Mouse (Mus musculus) adrenal gland, adult 18-20 months (tissue): ENCODE measurements around the gene Jun. TPM values are rescaled to one million over a fixed set of nuclear protein-coding genes. Genes with fewer than 3 reads are reported as not detected.

Experiments used
- DNase-seq, 2 experiments: peaks; one replicate each; pipeline ENCODE4 v3.0.0; 2021 to 2022; ENCODE audit warnings: low spot score in 2 of 2
- total RNA-seq, 2 experiments: library from RNA; stranded (reverse); gene quantifications; 1 replicate in 1 of 2; 2 replicates in 1 of 2; pipeline ENCODE4 v1.2.3; 2021

Gene Jun
- total RNA-seq, 2 experiments from 2014 or later, result 160 to 307 TPM

DNA sequence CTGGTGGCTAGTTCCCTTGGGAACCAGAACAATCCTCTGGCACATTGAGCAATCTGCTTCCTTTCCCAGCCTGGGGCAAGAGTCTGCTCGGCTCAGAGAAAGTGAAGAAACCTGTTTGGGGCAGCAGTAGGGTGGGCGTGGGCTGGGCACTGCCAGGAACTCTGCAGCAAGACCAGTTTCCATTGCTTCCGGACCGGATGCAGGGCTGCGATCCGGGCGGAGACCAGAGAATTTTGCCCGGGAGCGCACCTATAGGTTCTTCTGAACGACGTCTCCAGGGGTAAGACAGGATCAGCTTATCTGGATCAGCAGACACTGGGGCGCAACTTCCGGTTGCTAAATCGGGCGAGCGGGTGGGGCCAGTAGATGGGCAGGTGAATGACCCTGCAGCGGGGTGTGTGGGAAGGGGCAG lies 23.6 kb upstream of the Jun start:
- DNase-seq, result no peak

- DNase-seq, result no peak
Observed at GRCm38 (mm10) chr4:95074319-95074718, 22.3 kb upstream of the Jun start.

- no peak for DNase-seq
Observed at GRCm38 (mm10) chr4:95073214-95073750, 21.3 kb upstream of the Jun start.

DNA sequence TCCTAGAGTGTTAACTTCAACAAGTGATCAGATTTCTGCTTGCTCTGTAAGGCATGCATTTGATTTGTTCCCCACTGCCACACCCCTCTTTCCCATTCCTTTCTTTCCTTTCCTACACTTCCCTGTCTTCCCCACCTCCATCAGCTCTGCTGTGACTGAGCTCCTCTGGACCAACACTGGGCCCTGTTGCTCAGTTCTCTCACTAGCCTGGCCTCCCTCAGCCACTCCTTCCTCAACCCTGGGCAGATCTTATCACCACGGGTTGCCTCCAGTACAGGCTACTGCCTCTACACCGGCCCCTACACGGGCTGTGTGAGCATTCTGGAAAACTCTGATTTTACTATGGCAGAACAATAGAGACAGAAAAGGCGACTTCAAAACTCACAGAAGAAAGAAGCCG lies 18.4 kb upstream of the Jun start:
- no peak for DNase-seq

GRCm38 (mm10) chr4:95068045-95068948 lies 16.3 kb upstream of the Jun start:
- DNase-seq, result no peak

DNA sequence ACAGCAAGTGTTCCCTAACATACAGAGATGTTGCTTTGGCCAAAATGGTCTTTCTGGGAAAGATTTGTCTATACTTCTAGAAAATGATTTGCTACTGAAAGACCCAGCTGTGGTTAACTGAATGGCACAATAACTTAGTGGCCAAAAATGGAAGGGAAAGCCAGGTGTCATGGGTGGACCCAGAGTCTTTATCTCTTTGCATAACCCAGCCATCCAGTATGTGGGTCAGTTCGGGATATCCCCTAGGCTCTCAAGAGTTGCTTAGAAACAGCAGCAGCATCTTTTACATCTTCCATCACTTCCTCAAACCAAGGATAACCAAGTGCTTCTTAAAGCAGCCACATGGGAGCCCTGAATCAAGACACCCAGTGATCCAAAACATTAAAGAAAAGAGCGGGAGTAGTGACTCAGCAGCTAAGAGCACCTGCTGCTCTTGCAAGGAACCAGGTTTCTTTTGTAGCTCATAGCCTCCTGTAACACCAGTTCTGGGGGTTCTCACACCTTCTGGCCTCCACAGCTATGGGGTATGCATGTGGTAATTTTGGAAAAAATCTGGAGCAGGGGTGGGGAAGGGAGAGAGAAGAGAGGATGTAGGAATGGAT lies 11.7 kb upstream of the Jun start:
- DNase-seq, result no peak

DNA sequence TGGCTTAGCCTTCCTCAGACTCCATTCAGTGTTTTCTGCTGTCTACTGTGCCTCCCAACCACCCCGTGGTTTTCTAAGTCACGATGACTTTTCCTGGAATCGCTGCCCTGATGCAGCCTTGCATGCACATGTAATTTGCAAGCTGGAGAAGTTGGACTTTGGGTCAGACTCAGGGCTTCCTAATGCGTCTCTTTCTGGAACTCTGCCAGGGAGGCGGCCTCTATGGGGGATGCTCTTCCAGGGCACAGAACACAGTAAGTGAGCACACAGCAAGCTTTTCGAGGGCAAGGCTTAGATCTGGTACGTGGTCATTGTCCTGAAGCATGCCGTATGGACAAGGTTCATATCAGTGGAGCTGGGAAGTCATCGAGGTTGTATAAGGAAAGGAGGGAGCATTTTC lies 10.9 kb upstream of the Jun start:
- no peak for DNase-seq

DNA sequence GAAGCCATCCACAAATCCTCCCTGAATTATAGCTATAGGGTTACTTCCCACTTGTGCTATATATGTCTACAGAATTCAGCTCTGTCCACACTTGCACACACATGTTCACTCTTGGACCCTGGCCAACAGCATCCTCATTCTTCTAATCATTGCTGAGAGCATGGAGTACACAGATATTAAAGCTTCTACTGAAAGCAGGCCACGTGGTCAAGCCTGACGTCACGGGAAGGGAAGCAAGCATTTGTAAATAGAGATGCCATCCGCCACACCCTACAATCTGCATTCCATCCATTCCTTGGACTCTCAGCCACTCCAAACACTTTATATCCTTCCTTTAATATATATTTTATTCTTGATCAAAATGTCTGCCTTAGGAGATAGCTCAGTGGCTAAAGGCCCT lies 5.2 kb upstream of the Jun start:
- DNase-seq, result no peak

- no peak for DNase-seq
Observed at GRCm38 (mm10) chr4:95055276-95055675, 3.3 kb upstream of the Jun start.

- DNase-seq, result no peak
Observed at GRCm38 (mm10) chr4:95054336-95054735, 2.3 kb upstream of the Jun start.

- peak; percentile 62 to 73 for DNase-seq
Observed at GRCm38 (mm10) chr4:95053791-95054117, 1.7 kb upstream of the Jun start.

- DNase-seq, result peak; percentile 82 to 85
Observed at GRCm38 (mm10) chr4:95053041-95053790, 1.2 kb upstream of the Jun start.

GRCm38 (mm10) chr4:95051311-95051871 lies 631 bp downstream of the Jun start:
- peak in 1 of 2 experiments; percentile 62 for DNase-seq

DNA sequence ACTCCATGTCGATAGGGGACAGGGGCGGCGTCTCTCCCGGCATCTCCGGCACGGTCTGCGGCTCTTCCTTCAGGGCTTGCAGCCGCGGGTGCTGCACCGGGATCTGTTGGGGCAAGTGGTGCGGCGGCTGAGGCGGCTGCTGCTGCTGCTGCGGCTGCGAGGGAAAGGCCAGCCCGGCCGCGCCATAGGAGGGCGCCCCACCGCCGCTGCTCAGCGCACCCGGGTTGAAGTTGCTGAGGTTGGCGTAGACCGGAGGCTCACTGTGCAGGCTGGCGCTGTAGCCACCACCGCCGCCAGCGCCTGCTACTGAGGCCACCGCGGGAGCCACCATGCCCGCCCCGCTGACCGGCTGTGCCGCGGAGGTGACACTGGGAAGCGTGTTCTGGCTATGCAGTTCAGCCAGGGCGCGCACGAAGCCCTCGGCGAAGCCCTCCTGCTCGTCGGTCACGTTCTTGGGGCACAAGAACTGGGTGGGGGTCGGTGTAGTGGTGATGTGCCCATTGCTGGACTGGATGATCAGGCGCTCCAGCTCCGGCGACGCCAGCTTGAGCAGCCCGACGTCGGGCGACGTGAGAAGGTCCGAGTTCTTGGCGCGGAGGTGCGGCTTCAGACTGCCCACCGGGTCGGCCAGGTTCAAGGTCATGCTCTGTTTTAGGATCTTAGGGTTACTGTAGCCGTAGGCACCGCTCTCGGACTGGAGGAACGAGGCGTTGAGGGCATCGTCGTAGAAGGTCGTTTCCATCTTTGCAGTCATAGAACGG lies 1.3 kb downstream of the Jun start:
- DNase-seq, result peak; percentile 70 to 72

DNA sequence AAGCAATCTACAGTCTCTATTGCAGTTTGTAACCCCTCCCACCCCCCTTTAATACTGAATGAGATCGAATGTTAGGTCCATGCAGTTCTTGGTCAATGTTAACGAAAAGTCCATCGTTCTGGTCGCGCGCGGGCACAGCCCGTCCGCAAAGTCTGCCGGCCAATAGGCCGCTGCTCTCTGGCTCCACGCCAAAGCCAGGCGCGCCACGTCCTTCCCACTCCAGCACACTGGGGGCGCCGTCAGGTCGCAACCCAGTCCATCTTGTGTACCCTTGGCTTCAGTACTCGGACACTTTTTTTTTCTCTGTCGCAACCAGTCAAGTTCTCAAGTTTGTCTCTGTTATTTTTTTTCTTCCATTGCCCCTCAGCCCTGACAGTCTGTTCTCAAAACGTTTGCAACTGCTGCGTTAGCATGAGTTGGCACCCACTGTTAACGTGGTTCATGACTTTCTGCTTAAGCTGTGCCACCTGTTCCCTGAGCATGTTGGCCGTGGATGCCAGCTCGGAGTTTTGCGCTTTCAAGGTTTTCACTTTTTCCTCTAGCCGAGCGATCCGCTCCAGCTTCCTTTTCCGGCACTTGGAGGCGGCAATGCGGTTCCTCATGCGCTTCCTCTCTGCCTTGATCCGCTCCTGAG lies 2.0 kb downstream of the Jun start:
- DNase-seq, result peak; percentile 84 to 85

- no peak for DNase-seq
Observed at GRCm38 (mm10) chr4:95049153-95049552, 2.9 kb downstream of the Jun start.

- no peak for DNase-seq
Observed at GRCm38 (mm10) chr4:95048731-95049100, 3.3 kb downstream of the Jun start.

DNA sequence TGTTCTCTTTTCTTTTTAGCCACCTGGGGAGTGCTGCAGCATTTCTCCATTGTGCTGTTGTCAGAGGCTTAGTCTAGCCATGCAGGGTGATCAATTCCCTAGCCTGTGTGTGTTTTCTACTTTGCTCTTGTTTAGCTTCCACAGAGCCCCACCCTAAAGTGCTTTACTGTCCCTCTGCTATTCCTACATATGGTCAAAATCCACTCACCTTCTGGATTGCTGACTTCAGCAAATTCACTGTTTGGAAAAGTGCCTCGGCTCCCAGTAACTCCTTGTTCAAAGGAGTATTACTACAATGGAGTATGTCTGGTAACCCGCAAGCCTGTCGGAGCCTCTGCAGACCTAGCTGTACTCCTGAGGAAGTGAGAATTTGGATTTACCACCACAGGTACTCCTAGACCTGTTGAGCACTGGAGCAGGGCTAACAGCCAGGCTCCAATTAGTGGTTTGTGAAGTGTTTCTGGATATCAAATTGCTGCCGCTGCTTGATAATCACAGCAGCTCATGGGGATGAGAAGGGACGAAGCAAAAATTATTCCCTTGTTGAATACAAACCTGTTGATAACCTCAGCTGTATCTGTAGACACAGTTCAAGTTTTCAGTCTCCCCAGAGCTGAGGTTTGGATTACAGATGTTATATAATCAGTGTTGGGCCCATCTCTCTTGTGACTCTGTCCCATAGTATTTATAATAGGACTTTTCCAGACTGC lies 3.8 kb downstream of the Jun start:
- DNase-seq, result no peak

GRCm38 (mm10) chr4:95045133-95045532 lies 6.9 kb downstream of the Jun start:
- no peak for DNase-seq

DNA sequence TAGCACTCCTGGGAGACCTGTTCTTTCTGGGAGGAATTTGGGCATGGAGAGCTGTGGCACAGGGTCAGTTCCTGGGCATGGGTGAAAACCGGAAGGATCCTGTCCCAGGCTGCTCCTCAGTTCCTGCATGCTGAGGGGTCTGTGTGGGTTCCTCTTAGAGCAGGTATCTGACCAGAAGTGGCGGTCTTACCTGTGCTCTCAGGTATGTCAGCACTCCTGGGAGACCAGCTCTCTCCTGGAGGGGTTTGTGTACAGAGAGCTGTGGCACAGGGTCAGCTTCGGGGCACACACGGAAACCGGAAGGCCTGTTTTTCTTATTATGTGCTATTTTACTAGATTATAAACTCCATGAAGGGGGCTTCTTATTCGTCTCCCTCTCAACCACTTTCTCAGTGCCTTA lies 7.3 kb downstream of the Jun start:
- DNase-seq, result no peak
